Mouse (Mus musculus) gastrocnemius, postnatal 4 days (tissue): Measurements from ENCODE around the gene Cbfb. TPM values are rescaled to one million over a fixed set of nuclear protein-coding genes. Genes with fewer than 3 reads are reported as not detected.

Experiments
- total RNA-seq, 2 experiments: library from RNA; stranded (reverse); gene quantifications; 2 replicates each; pipeline ENCODE4 v1.2.3; 2021

Gene Cbfb
- total RNA-seq, 2 experiments from 2014 or later = 48.5 to 55.6 TPM

Other genes with a start within 250 kb of the Cbfb start
- gene Ces2e, start 244.4 kb upstream of the Cbfb start, total RNA-seq = under 1 TPM in 1 of 2 experiments, not detected in 1; 0.18 TPM
- gene Ces2f, start 223.3 kb upstream of the Cbfb start, total RNA-seq = under 1 TPM in 1 of 2 experiments, not detected in 1; 0.05 TPM
- 1 to 10 TPM; 1.0 to 1.1 TPM for gene Ces2g, start 209.0 kb upstream of the Cbfb start, total RNA-seq
- gene Ces2h, start 169.8 kb upstream of the Cbfb start, total RNA-seq = not detected
- gene Ces3a, start 122.1 kb upstream of the Cbfb start, total RNA-seq = 1 to 10 TPM in 1 of 2 experiments, not detected in 1; 1.5 TPM
- not detected for gene Ces3b, start 86.9 kb upstream of the Cbfb start, total RNA-seq
- gene Ces4a, start 38.9 kb upstream of the Cbfb start, total RNA-seq = not detected
- 10 to 100 TPM; 16.2 to 16.5 TPM for gene D230025D16Rik, start 54.5 kb downstream of the Cbfb start, total RNA-seq
- 10 to 100 TPM; 14.9 to 15.3 TPM for gene B3gnt9, start 84.5 kb downstream of the Cbfb start, total RNA-seq
- gene Tradd, start 93.9 kb downstream of the Cbfb start, total RNA-seq = 10 to 100 TPM in 1 of 2 experiments, 1 to 10 TPM in 1; 6.6 to 10.2 TPM
- gene Fbxl8, start 94.0 kb downstream of the Cbfb start, total RNA-seq = 1 to 10 TPM; 2.2 to 2.7 TPM
- under 1 TPM; 0.21 to 0.29 TPM for gene Hsf4, start 99.1 kb downstream of the Cbfb start, total RNA-seq
- gene Nol3, start 105.5 kb downstream of the Cbfb start, total RNA-seq = 10 to 100 TPM; 26.5 to 27.1 TPM
- 1 to 10 TPM; 3.8 to 6.3 TPM for gene 4931428F04Rik, start 119.2 kb downstream of the Cbfb start, total RNA-seq
- 1 to 10 TPM; 8.1 to 8.7 TPM for gene Exoc3l, start 125.4 kb downstream of the Cbfb start, total RNA-seq
- 10 to 100 TPM; 27.4 to 31.1 TPM for gene E2f4, start 127.0 kb downstream of the Cbfb start, total RNA-seq
- 1 to 10 TPM; 1.0 to 1.1 TPM for gene Elmo3, start 134.9 kb downstream of the Cbfb start, total RNA-seq
- 1 to 10 TPM; 3.6 to 4.1 TPM for gene Lrrc29, start 155.6 kb downstream of the Cbfb start, total RNA-seq
- 10 to 100 TPM; 28.7 to 29.5 TPM for gene Tmem208, start 155.7 kb downstream of the Cbfb start, total RNA-seq
- gene Fhod1, start 177.3 kb downstream of the Cbfb start, total RNA-seq = 10 to 100 TPM; 12.4 to 14.2 TPM
- gene Slc9a5, start 178.2 kb downstream of the Cbfb start, total RNA-seq = 1 to 10 TPM; 4.0 to 4.2 TPM
- gene Plekhg4, start 202.6 kb downstream of the Cbfb start, total RNA-seq = under 1 TPM; 0.17 to 0.26 TPM
- not detected for gene Kctd19, start 242.8 kb downstream of the Cbfb start, total RNA-seq
- gene Lrrc36, start 242.9 kb downstream of the Cbfb start, total RNA-seq = 1 to 10 TPM; 1.6 to 1.7 TPM